Mouse (Mus musculus): ENCODE results near the gene Pnpla2.

DNA sequence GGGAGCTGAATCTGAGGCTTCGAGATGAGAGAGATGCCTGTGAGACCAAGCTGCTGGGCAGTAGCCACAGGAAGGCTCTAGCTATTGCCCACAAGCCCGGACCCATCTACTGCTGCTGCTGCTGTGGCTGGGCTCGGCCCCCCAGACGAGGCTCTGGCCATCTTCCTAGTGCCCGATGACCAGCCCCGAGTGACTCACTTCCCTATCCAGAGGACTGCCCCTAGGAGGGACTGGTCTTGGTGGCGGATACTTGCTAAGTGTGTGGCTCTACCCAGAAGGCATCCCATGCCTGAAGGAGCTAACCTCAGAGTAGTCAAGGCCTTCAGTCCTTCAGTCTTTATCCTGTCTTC lies 11.0 kb downstream of the Pnpla2 start:
- no peak for TF ChIP-seq CTCF (conservative IDR thresholded peaks at IDR 0.05; ENCODE audit: low read length)
- no peak for TF ChIP-seq POU5F1 (IDR thresholded peaks at IDR 0.05; ENCODE audit: borderline replicate concordance, low read length)
- TF ChIP-seq NANOG (IDR thresholded peaks at IDR 0.05; ENCODE audit: borderline replicate concordance, low read length), result no peak
